Mouse (Mus musculus) liver, embryonic 15.5 days (tissue): ENCODE results near the gene Uchl3. TPM values are rescaled to one million over a fixed set of nuclear protein-coding genes. Genes with fewer than 3 reads are reported as not detected.

Experiments
- ATAC-seq: fragments of 200-750 bp; cut with Nextera tagmentation; 2 replicates; pipeline ENCODE4 v1.8.0; 2017; ENCODE audit warnings: moderate number of reproducible peaks, mild to moderate bottlenecking, moderate library complexity; ENCODE audit not compliant: insufficient read depth
- H3K27ac ChIP-seq: fragments of 300-500 bp; sonication (generic); replicated peaks from 2 replicates; pipeline ENCODE4 v1.5.1; 2015; ENCODE audit warnings: mild to moderate bottlenecking, inconsistent platforms
- H3K27me3 ChIP-seq: fragments of 300-500 bp; sonication (generic); 2 replicates; pipeline ENCODE4 v1.6.1; 2015; ENCODE audit warnings: mild to moderate bottlenecking, inconsistent platforms
- H3K36me3 ChIP-seq: fragments of 300-500 bp; sonication (generic); replicated peaks from 2 replicates; pipeline ENCODE4 v1.6.1; 2015; ENCODE audit warnings: moderate library complexity, mild to moderate bottlenecking, inconsistent platforms
- H3K4me1 ChIP-seq: fragments of 300-500 bp; sonication (generic); replicated peaks from 2 replicates; pipeline ENCODE4 v1.6.1; 2015; ENCODE audit warnings: inconsistent platforms
- H3K4me2 ChIP-seq: fragments of 300-500 bp; sonication (generic); 2 replicates; pipeline ENCODE4 v1.6.1; 2015; ENCODE audit warnings: moderate library complexity, mild to moderate bottlenecking, inconsistent platforms
- H3K4me3 ChIP-seq: fragments of 300-500 bp; sonication (generic); replicated peaks from 2 replicates; pipeline ENCODE4 v1.5.1; 2015; ENCODE audit warnings: mild to moderate bottlenecking, inconsistent platforms
- H3K9ac ChIP-seq: fragments of 300-500 bp; sonication (generic); 2 replicates; pipeline ENCODE4 v1.6.1; 2015; ENCODE audit warnings: moderate library complexity, mild to moderate bottlenecking, inconsistent platforms
- H3K9me3 ChIP-seq: fragments of 300-500 bp; sonication (generic); replicated peaks from 2 replicates; pipeline ENCODE4 v1.6.1; 2016; ENCODE audit warnings: inconsistent platforms
- WGBS: fragments of 180-500 bp; shearing (Covaris S2); methylation state at CpG from one replicate; pipeline ENCODE4 v1.1.7; 2015; ENCODE audit warnings: mixed read lengths; ENCODE audit not compliant: insufficient replicate concordance; 5-methylcytosine and 5-hydroxymethylcytosine counted together
- polyA plus RNA-seq: library from polyadenylated mRNA; unstranded; fragments of >200 nt; fragmentation: Nextera tagmentation; extraction: Ambion mirVana; gene quantifications from 2 replicates; pipeline ENCODE4 v1.2.1, GENCODE M21; 2015

Uchl3 gene
- polyA plus RNA-seq, 1 experiment from 2014 or later = 51.5 TPM

DNA sequence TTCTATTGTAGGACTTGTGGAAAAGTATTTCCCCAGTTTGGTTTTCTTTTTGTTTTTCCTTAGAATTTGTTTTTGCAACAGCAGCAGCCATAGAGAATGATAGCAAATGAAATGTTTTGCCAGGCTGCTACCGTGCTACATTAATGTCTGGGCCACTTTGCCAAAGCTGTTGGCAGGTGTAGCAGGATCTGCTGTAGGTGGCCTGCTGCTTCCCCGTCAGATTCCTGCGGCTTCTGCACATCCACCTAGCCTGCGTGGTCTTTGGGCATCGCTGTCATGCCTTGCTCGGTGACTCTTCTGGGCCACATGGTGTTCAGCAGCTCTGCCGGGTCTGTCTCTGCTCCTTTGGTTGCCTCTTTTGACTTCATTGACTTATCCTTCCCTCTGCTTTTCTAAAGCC, 14.9 kb downstream of the Uchl3 start:
- WGBS = 87% methylated on average over 7 of the region's 7 CpGs
- no peak overlapping the region for H3K9ac ChIP-seq
- no peak overlapping the region for H3K4me2 ChIP-seq
- H3K4me1 ChIP-seq = no peaks in the 10 kb centered on the region
- no peak overlapping the region for H3K4me3 ChIP-seq
- 0 out of 2 replicates have a peak, but pooled peaks cover 6% of the 10 kb centered on the region for H3K36me3 ChIP-seq
- H3K27me3 ChIP-seq = no peaks in the 10 kb centered on the region
- no peak overlapping the region for H3K27ac ChIP-seq
- ATAC-seq = no peak
- no peaks in the 10 kb centered on the region for H3K9me3 ChIP-seq

DNA sequence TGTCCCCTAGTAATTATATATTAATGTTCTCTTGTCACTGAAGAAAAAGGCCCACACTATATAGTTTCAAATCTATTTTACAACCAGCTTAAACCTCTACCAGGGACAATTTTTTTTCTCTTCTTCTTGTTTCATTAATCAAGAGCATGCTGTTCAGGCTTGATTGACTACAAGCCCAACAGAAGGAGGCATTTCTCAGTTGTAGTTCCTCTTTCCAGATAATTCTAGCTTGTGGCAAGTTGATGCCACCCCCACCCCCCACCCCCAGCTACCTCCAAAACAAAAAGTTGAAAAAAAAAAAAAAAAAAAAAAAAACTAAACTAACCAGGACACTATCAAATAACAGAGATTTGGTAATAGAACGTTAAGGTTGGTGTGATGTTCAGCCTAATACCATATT, 18.5 kb downstream of the Uchl3 start:
- WGBS = 75% methylated on average over 1 of the region's 1 CpGs
- H3K4me2 ChIP-seq = no peak overlapping the region
- no peak overlapping the region for H3K27ac ChIP-seq
- 0 out of 2 replicates have a peak, but pooled peaks cover 4% of the 10 kb centered on the region for H3K36me3 ChIP-seq
- no peak for ATAC-seq
- no peaks in the 10 kb centered on the region for H3K27me3 ChIP-seq
- no peak overlapping the region for H3K9ac ChIP-seq
- no peaks in the 10 kb centered on the region for H3K4me1 ChIP-seq
- H3K4me3 ChIP-seq = no peak overlapping the region
- H3K9me3 ChIP-seq = no peaks in the 10 kb centered on the region

DNA sequence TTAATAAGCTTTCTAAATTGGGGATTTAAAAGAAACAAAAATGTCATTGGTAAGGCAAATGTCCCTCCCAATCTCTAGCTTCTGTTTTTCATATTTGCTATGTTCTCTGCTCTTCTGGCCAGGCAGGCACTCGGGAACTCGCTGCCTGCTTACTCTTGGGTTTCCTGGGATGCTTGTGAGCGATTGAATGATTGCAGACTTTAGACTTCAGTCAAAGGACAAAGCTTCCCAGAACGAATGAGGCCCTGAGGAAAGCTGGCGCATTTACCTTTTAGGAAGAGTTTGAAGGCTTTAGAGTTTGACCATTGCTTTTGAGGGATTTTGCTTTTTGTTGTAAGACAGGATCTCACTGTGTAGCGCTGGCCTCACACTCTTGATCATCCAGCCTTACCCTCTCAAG, 33.9 kb downstream of the Uchl3 start:
- H3K4me2 ChIP-seq = no peak overlapping the region
- 75% methylated on average over 6 of the region's 6 CpGs for WGBS
- no peak overlapping the region for H3K9ac ChIP-seq
- no peaks in the 10 kb centered on the region for H3K27me3 ChIP-seq
- no peaks in the 10 kb centered on the region for H3K4me1 ChIP-seq
- no peak overlapping the region for H3K27ac ChIP-seq
- 0 out of 2 replicates have a peak, but pooled peaks cover 4% of the 10 kb centered on the region for H3K36me3 ChIP-seq
- no peak overlapping the region for H3K4me3 ChIP-seq
- no peak for ATAC-seq
- H3K9me3 ChIP-seq = no peaks in the 10 kb centered on the region

DNA sequence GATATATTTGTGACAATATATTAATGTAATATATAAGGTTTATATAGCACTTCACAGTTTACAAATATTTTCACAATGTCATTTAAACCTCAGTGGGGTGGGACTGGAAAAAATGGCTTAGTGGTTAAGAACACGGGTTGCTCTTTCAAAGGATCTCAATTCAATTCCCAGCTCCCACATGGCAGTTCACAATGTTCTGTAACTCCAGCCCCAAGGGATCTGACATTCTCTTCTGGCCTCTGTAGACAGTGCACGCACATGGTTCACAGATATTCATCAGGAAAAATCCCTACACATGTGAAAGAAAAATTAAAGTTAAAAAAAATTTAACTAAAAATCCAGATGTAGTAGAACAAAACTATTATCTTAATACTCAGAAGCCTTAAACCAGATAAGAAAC, 34.6 kb downstream of the Uchl3 start:
- WGBS = 58% methylated on average over 2 of the region's 2 CpGs

DNA sequence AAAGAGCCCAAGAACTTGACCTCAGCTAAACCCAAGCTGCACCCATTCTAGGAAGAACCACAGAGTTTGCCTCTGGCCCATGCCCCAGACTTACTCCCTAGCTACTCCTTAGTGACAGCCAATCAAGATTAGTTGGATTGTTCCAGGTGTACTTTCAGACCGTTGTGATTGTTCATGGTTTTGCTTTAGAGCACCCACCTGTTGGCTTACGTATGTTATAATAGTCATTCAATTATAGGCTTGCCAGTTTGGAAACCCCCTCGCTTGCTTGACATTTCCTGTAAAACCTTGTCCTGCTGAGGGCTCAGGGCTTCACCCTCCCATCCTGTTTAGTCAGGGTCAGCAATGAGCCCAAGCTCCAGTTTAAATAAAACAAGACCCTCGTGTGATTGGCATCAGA, 50.7 kb downstream of the Uchl3 start:
- no peaks in the 10 kb centered on the region for H3K4me1 ChIP-seq
- WGBS = 57% methylated on average over 4 of the region's 4 CpGs
- H3K27me3 ChIP-seq = no peaks in the 10 kb centered on the region
- ATAC-seq = no peak
- H3K9me3 ChIP-seq = no peaks in the 10 kb centered on the region
- H3K9ac ChIP-seq = no peak overlapping the region
- no peak overlapping the region for H3K4me2 ChIP-seq
- no peaks in the 10 kb centered on the region for H3K36me3 ChIP-seq
- no peak overlapping the region for H3K27ac ChIP-seq
- no peak overlapping the region for H3K4me3 ChIP-seq

More for the DNA sequence above, 34.6 kb downstream of the Uchl3 start:
- no peak overlapping the region for H3K9ac ChIP-seq
- H3K27me3 ChIP-seq = no peaks in the 10 kb centered on the region
- no peak overlapping the region for H3K4me2 ChIP-seq
- ATAC-seq = no peak
- H3K4me3 ChIP-seq = no peak overlapping the region
- H3K27ac ChIP-seq = no peak overlapping the region
- no peaks in the 10 kb centered on the region for H3K9me3 ChIP-seq
- no peaks in the 10 kb centered on the region for H3K4me1 ChIP-seq
- H3K36me3 ChIP-seq = 0 out of 2 replicates have a peak, but pooled peaks cover 4% of the 10 kb centered on the region

DNA sequence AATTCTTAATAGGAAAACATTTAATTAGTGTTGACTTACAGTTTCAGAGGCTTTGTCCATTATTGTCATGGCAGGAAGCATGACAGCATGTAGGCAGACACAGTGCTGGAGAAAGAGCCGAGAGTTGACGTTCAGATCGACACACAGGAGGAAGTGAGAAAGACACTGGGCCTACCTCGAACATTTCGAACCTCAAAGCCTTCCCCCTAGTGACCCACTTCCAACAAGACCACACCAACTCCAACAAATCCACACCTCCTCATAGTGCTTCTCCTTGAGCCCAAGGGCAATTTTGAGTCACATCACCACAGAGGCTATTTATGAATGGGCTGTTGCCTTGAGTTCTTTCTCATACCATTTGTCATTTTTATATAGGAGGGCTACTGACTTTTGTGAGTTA, 53.3 kb downstream of the Uchl3 start:
- Histone ChIP-seq H3K4me2 (no peak overlapping the region), H3K27me3 (no peaks in the 10 kb centered on the region), H3K4me3 (no peak overlapping the region), H3K36me3 (no peaks in the 10 kb centered on the region), H3K9ac (no peak overlapping the region), H3K9me3 (no peaks in the 10 kb centered on the region), H3K27ac (no peak overlapping the region), H3K4me1 (no peaks in the 10 kb centered on the region)
- 56% methylated on average over 5 of the region's 5 CpGs for WGBS
- ATAC-seq = no peak

DNA sequence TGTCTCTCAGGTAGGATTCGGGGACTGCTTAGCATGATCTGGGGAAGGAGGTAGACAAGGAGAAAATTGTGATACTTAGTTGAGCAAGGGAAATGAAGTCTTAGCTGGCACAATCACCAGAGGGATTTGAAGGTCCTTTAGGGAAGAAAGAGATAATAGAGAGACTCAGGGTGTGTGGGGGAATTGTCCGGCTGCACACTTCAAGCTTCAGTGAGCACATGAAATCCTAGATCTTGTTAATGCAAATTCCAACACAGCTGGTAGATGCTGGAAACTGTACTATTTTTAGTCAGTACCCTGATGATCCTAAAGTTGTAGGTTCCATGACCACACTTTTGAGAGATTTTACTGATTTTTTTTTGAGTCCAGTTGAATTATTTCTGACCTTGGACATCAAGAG, 60.6 kb downstream of the Uchl3 start:
- Histone ChIP-seq H3K4me3 (no peak overlapping the region), H3K27ac (no peak overlapping the region), H3K4me2 (no peak overlapping the region), H3K27me3 (no peaks in the 10 kb centered on the region), H3K9ac (no peak overlapping the region), H3K36me3 (no peaks in the 10 kb centered on the region), H3K9me3 (no peaks in the 10 kb centered on the region), H3K4me1 (no peaks in the 10 kb centered on the region)
- no peak for ATAC-seq
- WGBS = 63% methylated on average over 2 of the region's 2 CpGs

DNA sequence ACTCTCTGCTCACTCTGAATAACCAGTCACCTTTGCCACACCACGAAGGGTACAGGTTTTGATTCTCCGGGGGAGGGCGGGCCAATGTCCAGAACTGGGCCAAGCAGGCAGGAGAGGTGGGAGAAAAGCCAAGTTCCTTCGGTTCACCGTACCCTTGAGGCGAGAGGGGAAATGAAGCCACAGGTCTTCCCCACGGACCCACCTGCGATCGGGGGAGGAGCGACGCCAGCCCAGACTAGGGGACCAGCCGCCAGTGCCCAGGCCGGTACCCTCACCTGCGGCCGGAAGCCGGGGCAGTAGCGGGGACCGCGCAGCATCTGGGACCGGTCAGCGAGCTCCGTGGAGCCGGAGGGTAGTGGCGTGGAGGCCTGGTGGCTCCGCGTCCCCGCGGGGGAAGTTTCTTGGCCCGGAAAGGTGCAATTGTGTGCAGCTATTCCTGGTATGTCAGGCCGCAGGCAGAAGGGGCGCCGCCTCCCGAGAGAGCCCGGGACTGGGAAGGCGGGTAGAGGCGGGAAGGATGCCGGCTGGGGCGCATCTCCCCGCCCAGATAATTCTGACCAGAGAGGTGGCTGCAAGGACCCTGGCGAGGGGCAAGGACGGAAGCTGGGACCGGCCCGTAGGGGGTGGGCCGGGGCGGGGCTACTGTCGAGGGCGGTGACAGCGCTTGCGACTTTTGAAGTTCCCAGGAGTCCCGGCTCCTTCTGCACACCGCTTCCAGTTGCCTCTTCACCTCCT, 75.6 kb downstream of the Uchl3 start, which contains the start of the genes Gm9922 and Lmo7:
Gene Gm9922 (minus strand): TSS at position 578 of the 735 bp plus-strand sequence.
Gene Lmo7 (plus strand): TSS at position 721 of the 735 bp plus-strand sequence.
- H3K36me3 ChIP-seq = no peaks in the 10 kb centered on the region
- H3K9me3 ChIP-seq = no peaks in the 10 kb centered on the region
- WGBS = under 1% methylated on average over 46 of the region's 51 CpGs
- peak within 1 kb of the TSS; percentile 54 for H3K4me3 ChIP-seq
- H3K27ac ChIP-seq = no peak within 1 kb of the TSS
- no peaks in the 10 kb centered on the region; the same call in 1 of the 2 replicates for H3K4me1 ChIP-seq
- peaks cover 53% of the 10 kb centered on the region for H3K27me3 ChIP-seq
- peak within 1 kb of the TSS; percentile 72 for H3K4me2 ChIP-seq
- H3K9ac ChIP-seq = no peak within 1 kb of the TSS
- peak; percentile 37; the same call in 1 of the 2 replicates for ATAC-seq

DNA sequence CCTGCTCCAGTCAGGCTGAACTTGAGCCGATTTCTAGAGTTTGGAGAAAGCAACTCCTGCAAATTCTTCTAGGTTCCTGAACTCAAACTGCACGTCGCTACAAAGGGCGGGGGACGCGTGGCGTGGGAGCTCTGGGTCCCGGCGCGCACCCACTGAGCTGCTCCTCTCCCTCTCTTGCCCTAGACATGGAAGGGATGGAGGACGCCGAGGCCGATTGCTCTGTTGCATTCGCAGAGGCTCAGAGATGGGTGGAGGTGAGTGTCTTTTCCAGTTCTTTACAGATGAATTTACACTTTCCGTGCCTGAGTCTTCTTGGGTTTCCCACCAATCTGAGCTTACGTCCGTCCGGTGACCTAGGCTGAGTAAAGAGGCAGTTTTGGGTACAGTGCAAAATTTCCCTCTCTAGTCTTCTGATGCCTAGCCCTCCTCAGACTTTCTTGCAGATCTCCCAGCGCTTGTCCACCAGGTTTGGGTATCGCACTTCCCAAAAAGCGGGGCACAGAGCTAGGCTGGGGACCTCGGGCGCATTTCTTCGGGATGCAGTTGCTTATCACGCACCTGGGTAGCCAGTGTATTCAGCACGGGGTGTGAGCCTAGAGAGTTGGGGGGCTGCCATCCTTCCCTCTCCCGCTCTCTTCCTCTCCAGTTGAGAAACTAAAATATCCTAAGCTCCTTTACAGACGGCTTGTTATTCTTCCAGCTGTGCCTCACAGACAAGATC, 76.4 kb downstream of the Uchl3 start:
- H3K4me1 ChIP-seq = no peaks in the 10 kb centered on the region; the same call in 1 of the 2 replicates
- no peak for ATAC-seq
- H3K9me3 ChIP-seq = no peaks in the 10 kb centered on the region
- H3K36me3 ChIP-seq = no peaks in the 10 kb centered on the region
- H3K9ac ChIP-seq = no peak overlapping the region
- H3K4me2 ChIP-seq = peak overlapping the region; percentile 72
- peaks cover 53% of the 10 kb centered on the region for H3K27me3 ChIP-seq
- no peak overlapping the region for H3K27ac ChIP-seq
- H3K4me3 ChIP-seq = peak overlapping the region; percentile 54
- 3% methylated on average over 28 of the region's 28 CpGs for WGBS

DNA sequence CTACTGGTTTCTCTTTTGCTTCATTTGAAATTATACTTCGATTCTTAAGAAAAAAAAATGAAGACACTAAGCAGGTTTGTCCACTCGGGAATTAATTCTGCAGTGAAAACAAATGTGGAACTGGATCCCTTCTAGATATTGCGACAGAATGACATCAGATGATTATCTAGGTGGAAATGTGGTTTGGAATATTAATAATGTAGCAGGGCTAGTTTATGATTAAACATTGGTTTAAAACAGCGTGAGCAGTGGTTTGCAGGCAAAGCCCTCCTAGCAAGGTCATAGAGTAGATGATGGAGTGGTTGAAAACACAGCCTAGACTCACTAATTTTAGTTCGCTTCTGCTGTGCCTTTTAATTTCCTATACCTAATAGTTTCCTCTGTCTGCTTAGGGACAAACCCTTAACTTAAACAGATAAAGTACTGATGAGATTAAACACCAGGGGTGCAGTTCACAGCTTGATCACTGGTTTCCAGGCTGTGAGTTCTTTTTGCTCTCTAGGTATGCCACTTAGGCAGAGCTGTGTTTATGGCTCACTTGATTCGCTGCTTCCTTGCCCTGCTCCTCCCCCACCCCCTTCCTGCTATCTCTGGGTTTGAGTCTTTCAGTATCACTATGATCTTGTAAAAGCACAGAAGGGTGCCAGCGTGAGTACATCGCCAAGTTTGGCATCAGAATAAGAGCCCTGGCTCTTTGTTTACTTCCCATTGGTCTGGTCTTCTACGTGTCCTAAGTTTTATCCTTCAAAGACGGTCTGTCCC, 80.0 kb downstream of the Uchl3 start:
- WGBS = 26% methylated on average over 10 of the region's 10 CpGs
- Histone ChIP-seq H3K9ac (no peak overlapping the region), H3K36me3 (no peaks in the 10 kb centered on the region), H3K4me3 (no peak overlapping the region), H3K4me1 (no peaks in the 10 kb centered on the region; the same call in 1 of the 2 replicates), H3K27me3 (peaks cover 34% of the 10 kb centered on the region), H3K4me2 (no peak overlapping the region), H3K27ac (no peak overlapping the region), H3K9me3 (no peaks in the 10 kb centered on the region)
- no peak for ATAC-seq

DNA sequence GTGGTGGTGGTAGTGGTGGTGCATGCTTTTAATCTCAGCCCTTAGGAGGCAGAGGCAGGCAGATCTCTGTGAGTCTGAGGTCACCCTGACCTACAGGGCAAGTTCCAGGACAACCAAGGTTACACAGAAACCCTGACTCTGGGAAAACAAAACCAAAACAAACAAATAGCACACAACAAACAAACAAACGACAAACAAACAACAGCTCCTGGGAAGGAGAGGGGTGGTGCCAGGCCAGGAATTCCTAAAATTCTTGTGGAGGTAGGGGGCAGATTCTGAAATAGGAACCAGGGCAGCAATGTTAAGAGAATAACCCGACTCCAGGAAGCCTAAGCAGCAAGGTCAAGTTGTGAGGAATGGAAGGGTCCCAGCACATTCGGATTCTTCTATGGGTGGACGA, 83.7 kb downstream of the Uchl3 start:
- Histone ChIP-seq H3K4me3 (no peak overlapping the region), H3K9ac (no peak overlapping the region), H3K27me3 (no peaks in the 10 kb centered on the region), H3K36me3 (no peaks in the 10 kb centered on the region), H3K4me1 (no peaks in the 10 kb centered on the region), H3K27ac (no peak overlapping the region), H3K4me2 (no peak overlapping the region), H3K9me3 (no peaks in the 10 kb centered on the region)
- 47% methylated on average over 4 of the region's 4 CpGs for WGBS
- ATAC-seq = no peak
